Mouse (Mus musculus) layer of hippocampus, postnatal 25 days (tissue): ENCODE data around the gene Rnase2a. TPM values are rescaled to one million over a fixed set of nuclear protein-coding genes. Genes with fewer than 3 reads are reported as not detected.
"Not testable (repeated sequence)": the region's sequence is repeated elsewhere in the genome, so short reads cannot be mapped to it uniquely, and the experiment has no call there.

Source experiments
- DNase-seq, 2 experiments: peaks; one replicate each; pipeline ENCODE4 v3.0.0; 2022; ENCODE audit warnings: mixed read lengths in 2 of 2, low spot score in 1 of 2; ENCODE audit errors: extremely low spot score in 1 of 2
- total RNA-seq, 2 experiments: library from RNA; stranded (reverse); gene quantifications; 2 replicates each; pipeline ENCODE4 v1.2.3; 2021

Gene Rnase2a
- not detected for total RNA-seq

GRCm38 (mm10) chr14:51256041-51256440, at the start of gene Rnase2a:
TSS of gene Rnase2a (minus strand) at chr14:51256112.
- no peak for DNase-seq

GRCm38 (mm10) chr14:51291505-51291904, 35.6 kb upstream of the Rnase2a start:
- DNase-seq = no peak

DNA sequence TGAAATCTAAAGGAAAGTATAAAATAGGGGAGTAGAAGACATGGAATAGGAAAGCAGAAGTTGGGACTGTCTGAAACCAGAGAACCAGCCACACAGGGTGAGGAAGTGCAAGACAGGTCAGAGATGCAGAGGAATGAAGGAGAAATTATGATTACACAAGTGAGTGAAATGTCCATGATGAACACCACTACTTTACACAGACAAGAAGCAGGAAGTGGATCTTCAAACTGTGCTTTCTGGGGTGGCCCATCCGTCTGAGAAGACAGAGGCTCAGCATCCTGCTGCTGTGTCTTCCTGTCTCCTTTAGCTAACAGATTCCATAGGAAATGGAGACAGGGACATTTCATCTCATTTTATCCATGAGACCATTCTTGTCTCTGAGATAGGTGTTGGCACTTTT, 22.6 kb upstream of the Rnase2a start:
- not testable (repeated sequence) for DNase-seq

GRCm38 (mm10) chr14:51268677-51269076, 12.8 kb upstream of the Rnase2a start:
- DNase-seq = no peak

GRCm38 (mm10) chr14:51266113-51266512, 10.2 kb upstream of the Rnase2a start:
- DNase-seq = peak; percentile 72 to 87

DNA sequence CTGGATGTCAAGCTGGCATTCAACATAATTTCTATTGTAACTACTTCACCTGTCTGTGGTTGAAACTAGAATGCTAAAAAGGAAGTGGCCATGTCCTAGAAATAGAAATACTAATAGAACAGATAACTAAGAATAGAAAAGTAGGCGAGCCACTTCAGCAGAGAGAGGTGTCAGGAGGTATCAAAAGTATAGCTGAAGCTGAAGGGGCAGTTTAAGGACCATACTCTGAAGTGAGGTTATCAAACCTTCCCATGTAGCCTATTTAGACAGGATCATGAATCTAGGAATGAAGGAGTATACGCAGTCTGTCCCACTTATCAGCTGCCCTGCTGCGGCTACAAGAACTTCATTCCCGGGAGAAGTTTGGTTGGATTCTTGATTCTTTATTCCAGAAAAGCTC, 9.8 kb upstream of the Rnase2a start:
- no peak for DNase-seq

GRCm38 (mm10) chr14:51262397-51262796, 6.5 kb upstream of the Rnase2a start:
- no peak for DNase-seq

DNA sequence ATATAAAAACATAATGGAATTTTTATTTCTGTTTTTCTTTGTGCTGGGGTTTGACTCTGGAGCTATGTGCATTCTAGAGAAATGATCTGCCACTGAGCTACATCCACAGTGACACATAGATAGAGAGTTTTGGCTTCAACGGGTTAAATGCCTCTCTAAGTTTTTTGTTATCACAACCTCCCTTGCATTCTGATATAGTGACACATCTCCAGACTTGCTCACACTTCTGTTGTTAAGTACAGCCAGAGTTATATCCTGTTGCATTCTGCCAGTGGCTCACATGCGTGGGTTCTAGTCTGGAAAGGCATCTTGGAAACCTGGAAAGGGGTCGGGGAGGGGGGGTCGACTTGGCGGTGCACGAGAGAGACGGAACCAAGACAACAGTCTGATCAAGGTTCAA, 3.8 kb upstream of the Rnase2a start:
- DNase-seq = no peak

- no peak for DNase-seq
Observed at GRCm38 (mm10) chr14:51253569-51253968, 2.3 kb downstream of the Rnase2a start.

GRCm38 (mm10) chr14:51252206-51252605, 3.7 kb downstream of the Rnase2a start:
- DNase-seq = not testable (repeated sequence)

- DNase-seq = no peak
Observed at GRCm38 (mm10) chr14:51250348-51250747, 5.6 kb downstream of the Rnase2a start.

- no peak for DNase-seq
Observed at GRCm38 (mm10) chr14:51247736-51248135, 8.2 kb downstream of the Rnase2a start.

- peak in 1 of 2 experiments; percentile 18 for DNase-seq
Observed at GRCm38 (mm10) chr14:51240899-51241298, 15.0 kb downstream of the Rnase2a start.

GRCm38 (mm10) chr14:51237488-51237887, 18.4 kb downstream of the Rnase2a start:
- not testable (repeated sequence) for DNase-seq

- not testable (repeated sequence) for DNase-seq
Observed at GRCm38 (mm10) chr14:51229657-51230056, 26.3 kb downstream of the Rnase2a start.

GRCm38 (mm10) chr14:51220075-51220474, 35.8 kb downstream of the Rnase2a start:
- DNase-seq = not testable (repeated sequence)

Other genes with a start within 250 kb of the Rnase2a start
- gene Rnase10, start 248.4 kb downstream of the Rnase2a start, total RNA-seq = not detected
- gene Rnase9, start 214.2 kb downstream of the Rnase2a start, total RNA-seq = not detected
- not detected for gene Rnase11, start 205.9 kb downstream of the Rnase2a start, total RNA-seq
- gene Rnase12, start 198.5 kb downstream of the Rnase2a start, total RNA-seq = not detected
- gene Olfr750, start 181.7 kb downstream of the Rnase2a start, total RNA-seq = not detected
- 10 to 100 TPM; 17.0 to 19.4 TPM for gene Rnase4, start 165.0 kb downstream of the Rnase2a start, total RNA-seq
- 1 to 10 TPM; 3.4 to 4.7 TPM for gene Ang, start 165.0 kb downstream of the Rnase2a start, total RNA-seq
- gene Eddm3b, start 141.7 kb downstream of the Rnase2a start, total RNA-seq = not detected
- under 1 TPM in 1 of 2 experiments, not detected in 1; 0.25 TPM for gene Rnase6, start 132.2 kb downstream of the Rnase2a start, total RNA-seq
- gene Rnase1, start 109.3 kb downstream of the Rnase2a start, total RNA-seq = 1 to 10 TPM; 2.4 to 3.4 TPM
- gene Rnase2b, start 93.9 kb downstream of the Rnase2a start, total RNA-seq = under 1 TPM in 1 of 2 experiments, not detected in 1; 0.37 TPM
- not detected for gene Ang2, start 57.0 kb downstream of the Rnase2a start, total RNA-seq
- gene Ear14, start 52.7 kb downstream of the Rnase2a start, total RNA-seq = not detected
- not detected for gene Gm7247, start 105.6 kb upstream of the Rnase2a start, total RNA-seq
- gene Vmn2r88, start 154.7 kb upstream of the Rnase2a start, total RNA-seq = not detected
- not detected for gene Vmn2r89, start 195.7 kb upstream of the Rnase2a start, total RNA-seq